ENCODE assay signal across 8 mouse cellular contexts in genomic region chr3:105799375-105799774, GRCm38 (mm10). TPM values are rescaled to one million over a fixed set of nuclear protein-coding genes. Genes with fewer than 3 reads are reported as not detected.
DNase-seq lines count a peak whose midpoint lies in the region; ATAC-seq lines count a peak whose summit lies in the region.

No protein-coding gene starts in this region.

- peak overlapping the region; percentile 78 for H3K4me2 ChIP-seq in lung, embryonic 15.5 days
- peak overlapping the region; percentile 88 for H3K4me2 ChIP-seq in forebrain, embryonic 13.5 days
- H3K4me2 ChIP-seq in limb, embryonic 12.5 days: peak overlapping the region; percentile 86
- H3K4me2 ChIP-seq in neural tube, embryonic 14.5 days (ENCODE audit: low read depth, low read length): peak overlapping the region; percentile 82; the same call in 1 of the 2 replicates

- no peaks in the 10 kb centered on the region for H3K27me3 ChIP-seq in lung, embryonic 15.5 days
- no peaks in the 10 kb centered on the region for H3K27me3 ChIP-seq in forebrain, embryonic 13.5 days
- H3K27me3 ChIP-seq in limb, embryonic 12.5 days: no peaks in the 10 kb centered on the region
- H3K27me3 ChIP-seq in neural tube, embryonic 14.5 days (ENCODE audit: control insufficient read depth, insufficient read depth, low read length): no peaks in the 10 kb centered on the region

- ATAC-seq in lung, embryonic 15.5 days (ENCODE audit: borderline replicate concordance, extremely low read depth, low FRiP score, low TSS enrichment): no peak
- no peak for ATAC-seq in forebrain, embryonic 13.5 days
- ATAC-seq in limb, embryonic 12.5 days (ENCODE audit: insufficient number of reproducible peaks, insufficient read depth, low FRiP score, low TSS enrichment, low read depth): no peak
- ATAC-seq in neural tube, embryonic 14.5 days (ENCODE audit: low read depth): no peak

- no peaks in the 10 kb centered on the region for H3K36me3 ChIP-seq in lung, embryonic 15.5 days
- H3K36me3 ChIP-seq in forebrain, embryonic 13.5 days (ENCODE audit: poor library complexity, severe bottlenecking): no peaks in the 10 kb centered on the region
- H3K36me3 ChIP-seq in limb, embryonic 12.5 days: no peaks in the 10 kb centered on the region
- H3K36me3 ChIP-seq in neural tube, embryonic 14.5 days (ENCODE audit: control insufficient read depth, insufficient read depth, low read length): no peaks in the 10 kb centered on the region

- H3K27ac ChIP-seq in lung, embryonic 15.5 days: no peak overlapping the region
- no peak overlapping the region for H3K27ac ChIP-seq in forebrain, embryonic 13.5 days
- H3K27ac ChIP-seq in limb, embryonic 12.5 days: no peak overlapping the region
- no peak overlapping the region for H3K27ac ChIP-seq in neural tube, embryonic 14.5 days (ENCODE audit: low read depth, low read length)

- peak overlapping the region; percentile 82; the same call in 1 of the 2 replicates for H3K9ac ChIP-seq in lung, embryonic 15.5 days
- H3K9ac ChIP-seq in forebrain, embryonic 13.5 days: 0 out of 2 replicates have a peak overlapping the region, but pooled peaks have one; percentile 26
- no peak overlapping the region for H3K9ac ChIP-seq in limb, embryonic 12.5 days (replicated peaks)
- no peak overlapping the region; the same call in 1 of the 2 replicates for H3K9ac ChIP-seq in neural tube, embryonic 14.5 days (replicated peaks; ENCODE audit: low read depth, low read length)

- WGBS in lung, embryonic 15.5 days: 56% methylated on average over 4 of the region's 4 CpGs
- 75% methylated on average over 4 of the region's 4 CpGs for WGBS in forebrain, embryonic 13.5 days
- WGBS in limb, embryonic 12.5 days: 67% methylated on average over 4 of the region's 4 CpGs
- WGBS in neural tube, embryonic 14.5 days: 79% methylated on average over 4 of the region's 4 CpGs

- DNase-seq in lung, postnatal 36 days: no peak
- no peak for DNase-seq in cerebellum, postnatal 36 days
- no peak for DNase-seq in cerebellum, adult 9-10 months
- no peak for DNase-seq in thymus, postnatal 25 days

- H3K4me1 ChIP-seq in lung, embryonic 15.5 days: peaks cover 27% of the 10 kb centered on the region
- peaks cover 28% of the 10 kb centered on the region for H3K4me1 ChIP-seq in forebrain, embryonic 13.5 days
- H3K4me1 ChIP-seq in limb, embryonic 12.5 days (replicated peaks): peaks cover 25% of the 10 kb centered on the region
- peaks cover 18% of the 10 kb centered on the region; the same call in 1 of the 2 replicates for H3K4me1 ChIP-seq in neural tube, embryonic 14.5 days (ENCODE audit: control insufficient read depth, insufficient read depth, low read length)

- no peaks in the 10 kb centered on the region for H3K9me3 ChIP-seq in lung, embryonic 15.5 days
- H3K9me3 ChIP-seq in forebrain, embryonic 13.5 days (replicated peaks): no peaks in the 10 kb centered on the region
- no peaks in the 10 kb centered on the region for H3K9me3 ChIP-seq in limb, embryonic 12.5 days
- no peaks in the 10 kb centered on the region for H3K9me3 ChIP-seq in neural tube, embryonic 14.5 days (ENCODE audit: control insufficient read depth, low read length)

- peak overlapping the region; percentile 91 for H3K4me3 ChIP-seq in lung, embryonic 15.5 days
- no peak overlapping the region for H3K4me3 ChIP-seq in forebrain, embryonic 13.5 days
- no peak overlapping the region for H3K4me3 ChIP-seq in limb, embryonic 12.5 days (replicated peaks)
- H3K4me3 ChIP-seq in neural tube, embryonic 14.5 days (ENCODE audit: low read depth, low read length): no peak overlapping the region; the same call in 1 of the 2 replicates

RNA-seq across cellular contexts. Expression of gene Rap1a, which starts 1.8 kb away (rescaled TPM):
- polyA plus RNA-seq in lung, embryonic 15.5 days (2015; fragmentation: Nextera tagmentation; extraction: Ambion mirVana): 122 and 125 TPM in 2 replicates
- 73.2 and 84.7 TPM in 2 replicates for polyA plus RNA-seq in forebrain, embryonic 13.5 days (2015; fragmentation: Nextera tagmentation; extraction: Ambion mirVana)
- polyA plus RNA-seq in limb, embryonic 12.5 days (2016; fragmentation: Nextera tagmentation; extraction: Ambion mirVana): 76.8 and 81.8 TPM in 2 replicates
- polyA plus RNA-seq in neural tube, embryonic 14.5 days (2014; fragmentation: Nextera tagmentation; extraction: Ambion mirVana): 62.8 and 67.5 TPM in 2 replicates

Comparison
In these comparisons a context has a peak if more than half of its experiments do, and no peak if none do; other contexts are left out.
1. H3K9ac ChIP-seq: peak in lung, embryonic 15.5 days (single experiment) and forebrain, embryonic 13.5 days (single experiment); none in limb, embryonic 12.5 days (single experiment) and neural tube, embryonic 14.5 days (single experiment).
2. Peak in every context shown above with its lines, with median percentiles within 50 percentile points of each other: H3K4me2 ChIP-seq.